Comparison of ENCODE assay signal across 8 mouse cellular contexts in genomic region chr14:48852787-48853186, GRCm38 (mm10).
DNase-seq lines count a peak whose midpoint lies in the region; ATAC-seq and TF ChIP-seq lines count a peak whose summit lies in the region.

No protein-coding gene starts in this region.

- H3K27me3 ChIP-seq in liver, embryonic 11.5 days (replicated peaks; ENCODE audit: control insufficient read depth, insufficient read depth, low read length), result no peaks in the 10 kb centered on the region
- peaks cover 4% of the 10 kb centered on the region; the same call in 1 of the 2 replicates for H3K27me3 ChIP-seq in forebrain, embryonic 16.5 days (replicated peaks; ENCODE audit: control insufficient read depth, insufficient read depth, low read length)
- peaks cover 5% of the 10 kb centered on the region for H3K27me3 ChIP-seq in liver, embryonic 14.5 days (ENCODE audit: control insufficient read depth, insufficient read depth, low read length)
- H3K27me3 ChIP-seq in stomach, embryonic 16.5 days (ENCODE audit: control insufficient read depth, insufficient read depth, low read length), result no peaks in the 10 kb centered on the region

- 0 out of 2 replicates have a peak overlapping the region, but pooled peaks have one; percentile 14 for H3K4me3 ChIP-seq in liver, embryonic 11.5 days (ENCODE audit: low read depth, low read length)
- peak overlapping the region; percentile 17; the same call in 1 of the 2 replicates for H3K4me3 ChIP-seq in forebrain, embryonic 16.5 days (replicated peaks; ENCODE audit: low read length)
- no peak overlapping the region for H3K4me3 ChIP-seq in liver, embryonic 14.5 days (ENCODE audit: insufficient read depth in 1 of 2, low read depth in 2 of 2, low read length in 2 of 2)
- H3K4me3 ChIP-seq in stomach, embryonic 16.5 days (replicated peaks; ENCODE audit: low read length), result peak overlapping the region; percentile 23
- no peak overlapping the region for H3K4me3 ChIP-seq in layer of hippocampus, adult 2 months

- no peaks in the 10 kb centered on the region for H3K9me3 ChIP-seq in liver, embryonic 11.5 days (ENCODE audit: control insufficient read depth, low read length)
- H3K9me3 ChIP-seq in forebrain, embryonic 16.5 days (ENCODE audit: control insufficient read depth, low read length), result no peaks in the 10 kb centered on the region
- H3K9me3 ChIP-seq in liver, embryonic 14.5 days (ENCODE audit: control insufficient read depth, low read length), result no peaks in the 10 kb centered on the region
- H3K9me3 ChIP-seq in stomach, embryonic 16.5 days (replicated peaks; ENCODE audit: control insufficient read depth, low read length), result no peaks in the 10 kb centered on the region

- no peak overlapping the region for H3K27ac ChIP-seq in liver, embryonic 11.5 days (ENCODE audit: low read depth, low read length)
- H3K27ac ChIP-seq in forebrain, embryonic 16.5 days (ENCODE audit: low read length), result no peak overlapping the region
- H3K27ac ChIP-seq in liver, embryonic 14.5 days, result no peak overlapping the region
- no peak overlapping the region for H3K27ac ChIP-seq in stomach, embryonic 16.5 days (ENCODE audit: low read length)
- no peak overlapping the region for H3K27ac ChIP-seq in layer of hippocampus, adult 2 months

- DNase-seq in liver, embryonic 11.5 days (ENCODE audit: low spot score), result no peak
- no peak for DNase-seq in liver
- DNase-seq in liver, embryonic 14.5 days (ENCODE audit: low read depth in 3 of 3, low spot score in 3 of 3), result no peak
- DNase-seq in spleen, postnatal 10 days (ENCODE audit: low spot score in 2 of 2), result no peak
- no peak for DNase-seq in left cerebral cortex, postnatal 4 days
- no peak for DNase-seq in layer of hippocampus, adult 2 months (ENCODE audit: low spot score in 2 of 2)

- peak overlapping the region; percentile 51 for H3K4me2 ChIP-seq in liver, embryonic 11.5 days
- H3K4me2 ChIP-seq in forebrain, embryonic 16.5 days (ENCODE audit: low read length), result peak overlapping the region; percentile 42
- H3K4me2 ChIP-seq in liver, embryonic 14.5 days (ENCODE audit: low read depth), result peak overlapping the region; percentile 34; the same call in 1 of the 2 replicates
- peak overlapping the region; percentile 49 for H3K4me2 ChIP-seq in stomach, embryonic 16.5 days (ENCODE audit: low read depth, low read length)

- WGBS in liver, embryonic 11.5 days, result 7% methylated on average over 15 of the region's 15 CpGs
- WGBS in forebrain, embryonic 16.5 days, result 2% methylated on average over 15 of the region's 15 CpGs
- 2% methylated on average over 15 of the region's 15 CpGs for WGBS in liver, embryonic 14.5 days (ENCODE audit: insufficient replicate concordance)
- WGBS in stomach, embryonic 16.5 days, result 12% methylated on average over 15 of the region's 15 CpGs

- no peaks in the 10 kb centered on the region for H3K4me1 ChIP-seq in liver, embryonic 11.5 days (replicated peaks; ENCODE audit: control insufficient read depth, insufficient read depth, low read length)
- H3K4me1 ChIP-seq in forebrain, embryonic 16.5 days (replicated peaks; ENCODE audit: control insufficient read depth, insufficient read depth, low read length), result peaks cover 18% of the 10 kb centered on the region
- peaks cover 3 to 6% of the 10 kb centered on the region in 2 experiments for H3K4me1 ChIP-seq in liver, embryonic 14.5 days (replicated peaks; ENCODE audit: control insufficient read depth in 2 of 2, insufficient read depth in 2 of 2, low read length in 1 of 2)
- H3K4me1 ChIP-seq in stomach, embryonic 16.5 days (ENCODE audit: control insufficient read depth, insufficient read depth, low read length), result no peaks in the 10 kb centered on the region

- no peaks in the 10 kb centered on the region for H3K36me3 ChIP-seq in liver, embryonic 11.5 days (ENCODE audit: control insufficient read depth, insufficient read depth, low read length)
- H3K36me3 ChIP-seq in forebrain, embryonic 16.5 days (ENCODE audit: control insufficient read depth, insufficient read depth), result no peaks in the 10 kb centered on the region
- H3K36me3 ChIP-seq in liver, embryonic 14.5 days (replicated peaks; ENCODE audit: control insufficient read depth, insufficient read depth, low read depth), result no peaks in the 10 kb centered on the region
- no peaks in the 10 kb centered on the region for H3K36me3 ChIP-seq in stomach, embryonic 16.5 days (ENCODE audit: control insufficient read depth, insufficient read depth, low read length)

- ATAC-seq in liver, embryonic 11.5 days (replicated peaks; ENCODE audit: low FRiP score), result no peak
- no peak for ATAC-seq in forebrain, embryonic 16.5 days
- ATAC-seq in liver, embryonic 14.5 days (ENCODE audit: insufficient read depth), result no peak
- ATAC-seq in stomach, embryonic 16.5 days (ENCODE audit: insufficient read depth, low FRiP score), result no peak

- H3K9ac ChIP-seq in liver, embryonic 11.5 days (ENCODE audit: low read depth, low read length), result 0 out of 2 replicates have a peak overlapping the region, but pooled peaks have one; percentile 34
- H3K9ac ChIP-seq in forebrain, embryonic 16.5 days (replicated peaks; ENCODE audit: low read depth, low read length), result no peak overlapping the region
- H3K9ac ChIP-seq in liver, embryonic 14.5 days (replicated peaks), result no peak overlapping the region
- H3K9ac ChIP-seq in stomach, embryonic 16.5 days (ENCODE audit: low read length), result no peak overlapping the region

- intact Hi-C loops in left cerebral cortex, postnatal 4 days (cut with DNase I), result no loop called here

- no peak for TF ChIP-seq EP300 in liver, embryonic 14.5 days (IDR thresholded peaks at IDR 0.05; ENCODE audit: low read depth)

- TF ChIP-seq CTCF in liver, embryonic 14.5 days (IDR thresholded peaks at IDR 0.05; ENCODE audit: low read depth), result no peak
- TF ChIP-seq CTCF in layer of hippocampus, adult 2 months (conservative IDR thresholded peaks at IDR 0.05), result no peak

Comparison
In these comparisons a context has a peak if more than half of its experiments do, and no peak if none do; other contexts are left out.
1. H3K4me3 ChIP-seq: peak in liver, embryonic 11.5 days (single experiment), forebrain, embryonic 16.5 days (single experiment) and stomach, embryonic 16.5 days (single experiment); none in liver, embryonic 14.5 days (0 of 2) and layer of hippocampus, adult 2 months (single experiment).
2. Peak in every context shown above with its lines, with median percentiles within 50 percentile points of each other: H3K4me2 ChIP-seq.